Mouse (Mus musculus) retina, embryonic 14.5 days (tissue): ENCODE results near the gene Mocs2.

ENCODE experiments used
- DNase-seq: peaks from one replicate; pipeline ENCODE4 v3.0.0-alpha.2; 2015; ENCODE audit warnings: low spot score

Gene Mocs2

DNA sequence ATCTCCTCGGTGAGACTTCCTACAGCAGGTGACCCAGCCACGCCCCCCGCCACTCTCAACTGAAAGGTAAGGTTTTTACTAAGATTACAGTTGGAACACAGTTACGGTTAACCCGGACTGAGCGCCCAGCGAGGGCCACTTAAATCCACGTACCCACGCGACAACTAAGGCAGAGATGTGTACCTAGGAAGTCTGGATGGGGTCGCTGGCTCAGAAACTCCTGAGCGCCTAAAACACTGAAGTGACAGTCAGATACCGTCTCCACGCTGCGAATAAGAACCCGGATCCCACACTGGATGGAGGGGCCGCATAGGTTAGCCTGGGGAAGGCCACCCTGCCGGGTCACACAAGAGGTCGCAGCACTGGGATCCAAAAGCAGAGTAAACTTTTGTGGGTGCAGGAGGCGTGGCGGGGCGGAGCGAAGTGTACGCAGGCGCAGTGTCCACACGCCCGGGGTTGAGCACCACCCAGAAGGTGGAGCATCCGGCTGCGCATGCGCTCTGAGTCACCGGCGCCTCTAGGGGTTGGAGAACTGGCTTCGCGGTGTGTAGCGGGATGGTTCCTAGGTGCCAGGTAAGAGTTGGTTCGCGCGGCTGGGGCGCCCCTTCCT, at the start of gene Mocs2:
Mocs2 (plus strand) TSS at position 486 of the 610 bp plus-strand sequence.
- DNase-seq: peak; percentile 99

DNA sequence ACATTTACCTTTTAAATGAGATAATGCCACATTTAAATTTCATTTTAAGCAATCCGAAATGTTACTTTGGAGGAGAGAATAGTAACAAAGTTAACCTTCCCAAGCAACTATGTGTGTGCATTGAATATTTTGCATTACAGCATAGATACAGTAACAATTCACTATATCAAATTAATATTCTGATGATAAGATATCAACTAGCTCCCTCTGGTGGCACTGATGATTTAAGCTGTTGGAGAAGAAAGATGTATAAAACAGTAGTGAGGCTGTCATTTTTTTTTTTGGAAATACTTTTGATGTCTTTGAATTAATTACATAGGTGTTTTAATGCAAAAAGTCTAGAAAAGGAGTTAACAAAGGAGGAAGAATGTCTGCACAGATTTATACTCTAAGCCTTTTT, 26.5 kb upstream of the Mocs2 start:
- peak; percentile 77 for DNase-seq

DNA sequence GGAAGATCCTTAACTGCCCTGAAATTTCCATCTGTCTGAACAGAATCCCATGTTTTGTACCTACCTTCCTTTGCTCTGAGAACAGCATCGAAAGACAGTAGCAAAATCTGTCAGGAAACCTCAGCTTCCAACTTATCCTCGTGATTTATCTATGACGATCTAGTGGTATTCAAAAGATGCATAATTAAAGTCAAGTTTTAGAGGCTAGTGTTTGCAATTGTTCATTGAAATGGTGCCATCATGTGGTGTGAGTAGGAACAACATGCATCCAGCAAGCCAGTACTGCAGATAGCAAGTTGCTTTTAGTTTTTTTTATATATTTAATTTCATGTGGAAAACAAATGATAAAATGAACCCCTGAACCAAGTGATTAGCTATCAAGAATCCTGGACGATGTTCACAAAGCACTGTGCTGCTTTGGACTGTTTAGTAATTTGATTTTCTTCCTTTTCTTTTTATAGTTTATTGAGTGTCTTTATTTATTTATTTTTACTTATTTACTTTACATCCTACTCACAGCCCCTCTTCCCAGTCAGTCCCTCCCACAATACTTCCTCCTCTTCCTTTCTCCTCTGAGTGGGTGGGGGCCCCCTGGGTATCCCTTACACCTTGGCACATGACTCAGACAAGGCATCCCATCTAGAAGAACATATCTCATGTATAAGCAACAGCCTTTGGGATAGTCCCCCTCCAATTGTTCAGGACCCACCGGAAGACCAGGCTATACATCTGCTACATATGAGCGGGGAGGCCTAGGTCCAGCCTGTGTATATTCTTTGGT, 24.6 kb upstream of the Mocs2 start:
- DNase-seq: peak; percentile 74

DNA sequence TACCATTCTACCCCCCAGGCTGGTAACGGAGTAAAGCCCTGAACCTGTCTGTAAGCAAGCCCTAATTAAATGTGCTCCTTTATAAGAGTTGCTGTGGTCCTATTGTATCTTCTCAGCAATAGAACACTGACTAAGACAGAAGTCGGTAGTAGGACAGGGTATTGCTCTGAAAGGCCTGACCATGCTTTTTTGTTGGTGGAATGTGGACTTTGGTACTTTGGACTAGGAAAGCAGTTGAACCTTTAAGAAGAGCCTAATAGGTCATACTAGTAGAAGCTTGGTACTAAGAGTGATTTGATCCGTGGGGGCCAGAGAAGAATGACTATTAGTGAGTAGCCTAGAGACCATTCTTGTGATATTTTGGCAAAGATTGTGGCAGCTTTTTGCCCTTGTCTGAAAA, 16.2 kb upstream of the Mocs2 start:
- DNase-seq: no peak

DNA sequence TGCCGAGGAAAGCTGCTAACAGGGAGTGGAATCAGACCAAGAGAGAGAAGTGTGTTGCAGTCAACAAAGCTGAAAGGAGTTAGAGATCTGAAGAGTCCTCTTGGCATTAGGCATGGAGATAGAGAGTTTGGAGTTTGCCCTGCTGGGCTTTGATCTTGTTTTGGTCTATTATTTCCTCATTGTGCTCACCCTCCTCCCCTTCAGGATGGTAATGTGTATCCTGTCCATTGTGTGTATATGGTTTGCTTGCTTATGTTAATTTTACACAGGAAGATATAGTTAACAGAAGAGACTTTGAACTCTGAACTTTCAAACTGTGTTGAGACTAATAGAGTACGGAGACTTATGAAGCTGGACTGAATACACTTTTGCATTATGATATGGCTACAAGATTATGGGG, 15.1 kb upstream of the Mocs2 start:
- DNase-seq: no peak

DNA sequence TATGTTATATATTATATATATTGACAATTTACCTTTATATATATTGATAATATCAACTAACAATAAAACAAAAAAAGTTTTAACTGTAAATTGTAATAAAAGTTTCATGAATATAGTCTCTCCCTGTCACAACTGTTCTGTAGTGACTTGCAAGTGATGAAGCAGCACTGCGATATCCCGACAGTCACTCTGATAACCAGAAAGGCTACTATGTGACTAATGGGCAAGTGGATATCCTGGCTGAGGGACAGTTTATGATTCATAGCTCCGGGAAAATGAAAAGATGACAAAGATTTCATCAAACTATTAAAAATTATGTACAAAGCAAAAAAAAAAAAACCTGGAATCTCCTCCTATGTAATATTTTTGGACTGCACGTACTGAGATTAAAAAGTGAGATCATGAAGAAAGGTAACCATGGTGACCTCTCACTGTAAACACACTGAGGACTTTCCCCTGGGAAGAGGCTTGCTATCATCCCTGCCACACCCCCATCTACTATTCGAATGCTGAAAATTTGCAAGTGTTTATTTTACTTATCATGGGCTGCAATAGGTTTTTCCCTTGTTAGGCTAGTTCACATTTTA, 8.3 kb upstream of the Mocs2 start:
- no peak for DNase-seq

DNA sequence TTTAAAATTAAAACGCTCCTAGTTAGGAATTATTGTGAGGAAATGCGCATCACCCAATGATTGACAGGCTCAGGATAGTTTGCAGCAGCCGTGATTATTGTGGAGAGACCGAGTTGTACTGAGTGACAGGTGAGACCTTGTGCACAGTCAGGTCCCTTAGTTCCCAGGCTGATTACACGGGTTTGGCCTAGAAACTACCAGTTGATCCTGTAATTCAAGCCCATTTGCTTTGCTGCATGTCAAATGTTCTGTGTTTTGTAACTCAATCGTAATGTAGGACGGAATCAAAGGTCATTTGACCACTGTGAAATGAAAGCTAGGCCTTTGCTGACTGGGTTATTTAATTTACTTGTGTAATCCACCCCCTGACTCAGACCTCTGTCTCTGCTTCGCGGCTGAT, 477 bp downstream of the Mocs2 start:
- no peak for DNase-seq

DNA sequence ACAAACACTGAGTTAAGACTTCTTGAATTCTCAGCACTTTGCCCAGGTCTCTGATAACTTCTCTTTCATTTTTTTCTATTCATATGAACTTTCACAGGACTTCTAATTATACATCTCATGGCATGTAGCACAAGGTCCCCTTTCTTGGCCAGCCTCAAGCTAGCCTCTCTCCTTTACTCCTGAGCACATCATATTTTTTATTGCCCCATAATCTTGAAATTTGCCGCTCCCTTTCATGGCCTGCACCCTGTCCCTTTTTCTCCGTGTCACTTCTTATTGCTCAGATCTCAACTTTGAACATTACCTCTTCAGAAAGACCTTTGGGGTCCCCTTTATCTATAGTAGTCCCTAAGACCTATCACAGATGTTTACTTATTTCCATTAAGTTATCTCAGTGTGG, 4.8 kb downstream of the Mocs2 start:
- no peak for DNase-seq

DNA sequence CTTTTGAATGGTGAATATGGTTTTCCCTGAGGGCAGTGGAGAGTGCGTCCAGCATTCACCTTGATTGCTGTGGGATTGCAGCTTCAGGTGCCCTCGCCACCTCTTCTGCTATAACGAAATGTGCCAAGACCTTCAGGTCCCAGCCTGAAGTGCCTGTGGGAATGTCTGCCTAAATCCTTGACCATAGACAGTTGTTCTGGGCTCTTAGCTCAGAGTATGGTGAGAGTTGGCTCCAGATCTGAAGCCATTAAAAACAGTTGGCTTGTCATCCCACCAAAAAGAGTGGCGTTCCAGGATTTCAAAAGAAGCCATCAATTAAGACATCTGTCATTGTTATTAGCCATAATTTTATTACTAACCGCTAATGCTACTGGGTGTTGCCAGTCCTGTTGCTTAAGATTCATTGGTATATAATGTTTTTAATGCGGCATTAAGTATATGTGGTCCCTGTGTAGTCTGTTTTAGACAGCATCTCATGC, 7.4 kb downstream of the Mocs2 start:
- no peak for DNase-seq

DNA sequence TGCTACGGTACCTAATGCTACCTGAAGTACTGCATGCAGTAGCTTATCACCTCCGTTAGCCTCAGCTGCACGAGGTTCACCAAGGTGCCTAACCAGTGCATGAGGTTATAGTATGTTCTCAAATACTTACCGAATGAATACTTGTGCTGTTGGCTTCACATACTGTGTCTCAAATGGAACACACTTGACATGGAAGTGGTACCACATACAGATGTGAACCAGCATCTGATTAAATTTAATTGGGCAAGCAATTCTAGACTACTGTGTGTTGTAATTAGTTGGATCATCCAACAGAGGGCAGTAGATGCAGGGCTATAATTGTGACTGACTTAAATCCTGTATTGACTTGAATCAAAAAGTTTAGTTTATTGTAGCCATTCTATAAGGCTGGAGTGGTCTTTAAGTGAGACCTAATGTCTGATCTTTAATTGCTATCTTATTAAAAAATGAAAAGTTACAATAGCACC, 13.4 kb downstream of the Mocs2 start:
- DNase-seq: peak; percentile 71

DNA sequence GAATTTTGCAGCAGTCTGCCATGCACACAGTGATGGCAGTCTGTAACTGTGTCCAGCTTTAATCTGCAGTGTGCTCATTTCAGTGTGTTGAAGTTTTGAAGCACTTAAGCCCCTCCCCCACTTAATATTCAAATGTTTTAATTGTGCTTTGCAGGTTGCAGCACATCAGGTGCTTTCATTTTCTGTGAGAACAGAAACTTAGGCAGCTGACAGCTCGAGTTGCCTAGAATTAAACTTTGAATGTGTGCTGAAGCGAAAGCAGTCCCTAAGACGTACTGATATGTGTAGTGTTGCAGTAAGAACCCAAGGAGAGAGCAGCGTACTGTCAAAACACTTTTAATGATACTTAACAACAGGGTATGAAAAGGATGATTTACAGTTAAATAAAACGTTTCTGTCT, 14.7 kb downstream of the Mocs2 start:
- DNase-seq: no peak

DNA sequence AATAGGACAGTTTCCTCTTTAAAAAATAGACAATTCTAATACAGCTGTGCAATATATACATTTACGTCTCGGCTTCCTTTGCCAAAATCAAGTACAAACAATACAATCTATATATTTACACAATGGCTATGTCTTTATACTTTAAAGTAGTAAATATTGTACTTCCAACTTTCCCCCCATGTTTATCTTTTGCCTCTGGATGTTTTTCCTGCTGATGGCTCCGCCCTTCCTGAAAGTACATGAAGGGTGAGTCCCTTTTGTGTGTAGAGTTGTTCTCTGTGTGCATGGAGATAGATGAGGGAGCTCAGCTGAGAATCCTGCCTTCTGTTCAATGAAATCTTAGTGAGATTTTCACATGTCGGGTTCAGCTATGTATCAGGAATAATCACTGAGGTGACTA, 15.3 kb downstream of the Mocs2 start:
- DNase-seq: no peak

DNA sequence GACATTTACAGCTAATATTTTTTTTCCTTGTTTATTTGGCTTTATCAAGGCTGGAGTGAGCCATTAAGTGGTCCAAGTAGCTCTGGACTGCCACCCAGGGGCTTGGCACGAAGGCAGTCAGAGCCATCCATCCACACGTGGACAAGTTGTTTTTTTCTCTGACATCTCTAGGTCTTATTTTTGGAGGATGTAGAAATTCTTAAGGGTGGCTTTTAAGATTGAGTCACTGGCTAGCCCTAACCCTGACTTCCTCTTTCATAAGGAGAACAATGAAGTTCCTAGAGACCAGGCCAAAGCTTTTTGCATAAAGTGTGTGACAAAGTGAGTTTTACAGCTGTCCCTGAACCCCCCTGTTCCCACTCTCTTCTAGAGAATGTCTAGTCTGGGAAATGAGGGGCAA, 16.5 kb downstream of the Mocs2 start:
- DNase-seq: no peak

DNA sequence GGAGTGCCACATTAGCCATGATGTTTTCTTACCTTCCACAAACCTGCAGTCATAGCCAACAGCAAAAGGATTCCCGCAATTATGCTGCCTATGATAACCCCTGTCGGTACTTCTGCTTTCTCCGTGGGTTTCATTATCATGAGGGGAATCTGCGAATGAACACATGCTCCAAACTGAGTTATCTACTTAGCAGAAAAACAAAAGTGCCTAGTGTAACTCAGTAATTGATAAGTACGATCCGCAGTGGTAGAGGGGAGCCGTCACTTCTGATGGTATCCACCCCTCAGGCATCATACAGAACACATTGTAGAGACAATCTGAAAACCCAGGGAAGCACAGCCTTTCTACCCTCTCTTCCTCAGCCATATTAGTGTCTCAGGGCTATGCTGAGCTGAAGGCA, 19.0 kb downstream of the Mocs2 start:
- no peak for DNase-seq

DNA sequence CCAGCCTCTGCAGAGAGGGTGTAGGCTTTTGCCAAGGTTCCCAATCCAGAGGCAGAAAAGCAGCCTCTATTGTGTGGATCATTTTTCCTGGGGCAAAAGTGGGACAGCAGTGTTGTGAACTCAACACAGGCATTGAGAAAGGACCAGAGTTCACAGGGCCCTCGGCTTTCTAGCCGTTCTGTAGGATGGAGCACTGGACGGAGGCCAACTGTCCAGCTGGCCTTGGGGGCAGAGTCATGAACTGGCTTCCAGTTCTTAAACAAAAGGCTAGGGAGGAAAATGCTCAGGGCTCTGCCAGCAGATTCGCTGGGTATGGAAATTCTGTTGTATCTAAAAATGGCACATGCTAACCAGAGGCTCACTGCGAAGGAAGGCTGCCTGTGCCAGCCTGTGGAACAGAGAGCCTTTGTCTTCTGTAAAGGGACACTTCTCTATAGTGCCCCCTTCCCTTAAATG, 20.5 kb downstream of the Mocs2 start:
- DNase-seq: peak; percentile 26

DNA sequence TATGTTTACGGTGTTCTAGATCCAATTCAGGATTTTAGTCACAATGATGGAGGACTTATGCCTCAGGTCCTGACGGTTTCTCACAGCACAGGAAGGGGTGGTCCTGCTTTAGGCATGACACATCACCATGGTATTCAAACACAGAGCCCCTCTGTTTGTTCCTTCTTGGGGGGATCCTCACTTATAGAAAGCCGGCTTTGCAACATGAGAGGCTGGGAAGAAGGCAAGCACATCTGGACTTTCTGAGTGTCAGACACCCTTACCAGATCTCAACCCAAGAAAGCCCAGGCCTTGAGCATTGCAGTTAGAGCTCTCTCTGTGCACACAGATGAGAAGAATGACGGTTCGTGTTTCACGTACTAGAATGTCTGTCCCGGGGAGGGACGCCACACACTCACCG, 21.1 kb downstream of the Mocs2 start:
- DNase-seq: no peak

DNA sequence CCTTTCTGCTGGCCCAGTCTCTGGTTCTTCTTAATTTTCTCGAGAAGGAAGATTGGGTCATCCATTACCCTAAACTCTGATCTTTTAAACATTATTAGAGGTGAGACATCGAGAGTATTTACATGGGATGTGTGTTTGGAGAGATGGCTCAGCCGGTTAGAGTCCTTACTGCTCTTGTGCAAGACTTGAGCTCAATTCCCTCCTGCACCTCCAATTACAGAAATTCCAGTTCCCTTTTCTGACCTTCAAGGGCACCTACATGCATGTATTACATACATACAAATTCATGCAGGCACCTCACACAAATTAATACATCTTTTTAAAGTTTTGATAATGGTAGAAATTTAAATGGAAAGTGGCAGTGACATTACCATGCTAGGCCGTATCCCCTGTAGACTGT, 22.5 kb downstream of the Mocs2 start:
- DNase-seq: no peak

DNA sequence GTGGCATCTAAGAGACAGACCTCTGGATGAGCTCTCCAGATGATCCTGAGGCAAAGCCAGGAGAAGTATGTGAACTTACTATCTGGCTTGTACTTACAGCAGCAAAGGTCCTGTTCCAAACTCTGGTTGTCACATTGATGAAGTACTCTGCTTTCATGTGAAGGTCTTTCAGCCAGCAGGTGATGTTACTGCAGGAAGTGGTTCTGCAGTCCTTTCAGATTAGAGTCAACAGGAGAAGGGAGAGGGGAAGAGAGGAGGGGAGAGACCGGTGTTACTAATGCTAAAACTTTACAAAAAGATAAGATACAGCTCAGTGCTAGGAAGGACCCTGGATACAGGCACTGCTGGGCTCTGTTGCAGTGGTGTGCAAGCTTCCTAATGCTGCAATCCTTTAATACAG, 25.3 kb downstream of the Mocs2 start:
- DNase-seq: no peak

DNA sequence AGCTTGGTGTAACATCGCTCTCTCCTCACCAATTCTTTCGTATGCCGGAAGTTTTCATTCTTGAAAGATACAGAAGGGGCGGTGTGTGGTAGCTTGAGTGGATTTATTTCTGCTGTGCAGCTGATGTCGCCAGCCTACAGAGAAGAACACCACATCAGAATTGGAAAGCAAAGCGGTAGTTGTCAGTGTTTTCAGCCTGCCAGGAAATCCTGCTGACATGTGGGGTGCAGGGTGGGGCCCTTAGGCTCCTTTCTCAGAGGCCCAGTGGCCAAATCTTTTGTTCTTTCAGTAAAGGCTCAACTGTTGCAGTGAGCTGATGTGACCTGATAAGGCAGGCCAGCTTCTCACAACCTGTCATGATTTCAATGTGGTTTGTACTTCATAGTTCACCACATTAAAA, 27.8 kb downstream of the Mocs2 start:
- no peak for DNase-seq

DNA sequence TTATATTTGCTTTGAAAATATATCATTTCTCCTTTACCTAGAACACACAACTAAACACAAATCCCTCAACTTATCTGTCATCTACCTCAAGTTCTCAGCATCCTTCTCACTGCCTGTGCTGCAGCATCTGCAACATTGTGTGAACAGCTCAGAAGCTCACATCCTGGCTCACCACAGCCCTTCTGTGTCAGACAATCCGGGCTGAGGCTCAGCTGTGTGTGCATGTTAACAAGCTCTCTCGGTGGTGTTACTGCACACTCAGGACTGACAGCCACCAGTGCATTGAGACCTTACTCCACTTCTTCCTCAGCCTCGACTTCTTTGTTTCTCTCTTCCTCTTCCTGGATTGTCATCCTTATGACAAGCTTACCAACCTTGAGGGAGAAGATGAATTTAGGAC, 30.9 kb downstream of the Mocs2 start:
- no peak for DNase-seq

DNA sequence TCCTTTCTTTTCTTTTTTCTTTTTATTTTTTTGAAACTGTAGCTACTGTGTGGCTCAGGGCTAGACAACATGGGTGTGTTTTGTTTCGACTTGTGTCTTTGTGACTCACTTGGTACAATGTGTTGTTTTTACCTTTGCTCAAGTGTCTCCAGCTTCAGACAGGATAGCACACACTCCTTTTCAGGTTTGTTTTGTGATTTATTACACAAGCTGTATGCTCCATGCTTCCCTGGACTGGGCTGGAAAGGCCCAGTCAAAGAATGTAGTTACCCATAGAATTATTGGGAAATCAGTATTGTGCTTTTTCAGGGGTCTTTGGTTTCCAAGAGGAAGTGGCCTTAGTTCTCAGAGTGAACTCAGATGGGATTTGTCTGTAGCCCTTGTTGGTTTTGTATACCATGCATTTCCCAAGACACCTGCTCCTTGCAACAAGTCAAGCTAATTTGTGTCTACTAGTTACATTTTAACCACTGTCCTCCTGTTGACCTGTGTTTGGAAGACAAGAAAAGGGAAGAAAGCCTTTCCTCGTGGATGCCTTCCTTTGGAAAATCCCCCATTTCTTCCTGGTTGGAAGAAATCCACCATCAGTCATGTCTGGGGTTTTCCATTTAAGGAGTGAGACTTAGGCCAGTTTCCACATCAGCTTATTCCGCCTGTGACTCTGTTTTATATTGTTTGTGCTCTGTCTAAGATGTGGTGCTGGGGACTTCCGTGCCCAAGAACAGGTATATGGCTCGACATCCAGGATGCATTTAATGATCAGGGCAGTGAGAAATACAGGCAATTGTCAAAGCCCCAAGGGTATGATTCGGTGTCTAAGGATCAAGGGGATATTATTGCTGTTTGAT, 34.5 kb downstream of the Mocs2 start:
- no peak for DNase-seq

DNA sequence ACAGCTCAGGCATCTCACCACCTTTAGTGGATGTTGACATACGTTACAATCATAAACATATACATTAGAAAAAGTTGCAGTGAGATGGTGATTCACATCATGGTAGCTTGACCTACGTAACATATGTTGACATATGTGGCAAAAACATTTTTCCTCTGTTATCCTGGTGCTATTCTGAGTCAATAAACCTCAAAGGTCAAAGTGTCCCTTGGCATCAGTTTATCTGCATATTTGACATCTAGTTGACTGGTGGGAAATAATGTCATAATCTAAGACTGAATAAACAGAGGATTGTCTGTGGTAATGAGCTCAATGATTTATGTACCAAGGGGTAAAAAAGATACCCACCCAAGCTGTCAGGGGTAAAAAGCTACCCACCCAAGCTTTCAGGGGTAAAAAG, 35.1 kb downstream of the Mocs2 start:
- no peak for DNase-seq
